Comparison of ENCODE assay signal across 10 mouse cellular contexts in the genomic region with DNA sequence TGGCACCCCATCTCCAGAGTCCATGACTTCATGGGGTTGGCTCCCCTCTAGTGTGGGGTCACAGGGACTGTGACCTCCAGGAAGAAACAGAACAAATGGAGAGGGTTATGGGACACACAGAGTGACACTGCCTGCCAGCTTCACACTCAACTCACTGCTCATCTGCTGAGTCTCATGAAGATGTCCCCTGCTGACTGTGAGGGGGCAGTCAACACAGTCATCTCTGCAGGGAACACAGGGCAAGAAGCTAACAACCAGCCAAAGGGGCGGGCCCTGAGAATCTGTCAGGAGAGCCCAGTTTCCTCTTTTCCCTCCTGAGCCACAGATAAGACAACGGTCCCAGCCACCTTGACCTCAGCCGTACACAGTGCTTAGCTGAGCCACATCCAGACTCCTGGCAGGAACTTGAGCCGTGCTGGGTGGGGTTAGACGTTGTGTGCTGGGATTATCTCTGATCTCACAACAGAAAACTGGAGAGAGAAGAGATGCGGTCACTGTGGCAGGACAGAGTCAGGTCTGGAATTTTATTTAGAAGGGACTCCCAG.
DNase-seq lines count a peak whose midpoint lies in the region; ATAC-seq lines count a peak whose summit lies in the region.
"Had no signal": no experiment of that assay in that cellular context is flagged by ENCODE, and none has a peak within 500 bp of the region (broad histone marks: within the 10 kb centered on the region; RNA-seq: fewer than 3 reads in every experiment).

No protein-coding gene starts in this region.

- whole genome bisulfite sequencing in neural tube, embryonic 11.5 days: 2% methylated on average over 6 of the region's 6 CpGs
- 0% methylated on average over 6 of the region's 6 CpGs for WGBS in hindbrain, embryonic 15.5 days
- 1% methylated on average over 6 of the region's 6 CpGs for WGBS in neural tube, embryonic 14.5 days

- no peak overlapping the region for H3K27ac ChIP-seq in neural tube, embryonic 11.5 days (ENCODE audit: low read depth, low read length)
- no peak overlapping the region for H3K27ac ChIP-seq in hindbrain, embryonic 15.5 days (replicated peaks)
- H3K27ac ChIP-seq in neural tube, embryonic 14.5 days (ENCODE audit: low read depth, low read length): no peak overlapping the region

- H3K9me3 ChIP-seq in neural tube, embryonic 11.5 days (ENCODE audit: control insufficient read depth, low read length): no peaks in the 10 kb centered on the region
- no peaks in the 10 kb centered on the region for H3K9me3 ChIP-seq in hindbrain, embryonic 15.5 days
- no peaks in the 10 kb centered on the region for H3K9me3 ChIP-seq in neural tube, embryonic 14.5 days (ENCODE audit: control insufficient read depth, low read length)

- DNase-seq in frontal cortex, postnatal 25 days (ENCODE audit: low spot score in 2 of 2): no peak
- DNase-seq in neural tube, embryonic 11.5 days (ENCODE audit: low spot score): no peak
- DNase-seq in neural tube, embryonic 10.5 days (ENCODE audit: extremely low spot score, low spot score): no peak
- DNase-seq in layer of hippocampus, postnatal 14 days (ENCODE audit: low spot score in 2 of 2): no peak
- no peak for DNase-seq in cerebellum, adult 11 months
- DNase-seq: kidney, adult 8-10 months; right cerebral cortex, postnatal 4 days had no signal

- H3K4me1 ChIP-seq in neural tube, embryonic 11.5 days (ENCODE audit: control insufficient read depth, insufficient read depth, low read length): 0 out of 2 replicates have a peak, but pooled peaks cover 3% of the 10 kb centered on the region
- peaks cover 17% of the 10 kb centered on the region for H3K4me1 ChIP-seq in hindbrain, embryonic 15.5 days (replicated peaks)
- peaks cover 12% of the 10 kb centered on the region for H3K4me1 ChIP-seq in neural tube, embryonic 14.5 days (ENCODE audit: control insufficient read depth, insufficient read depth, low read length)

- no peaks in the 10 kb centered on the region for H3K36me3 ChIP-seq in neural tube, embryonic 11.5 days (ENCODE audit: control insufficient read depth, insufficient read depth, low read length)
- H3K36me3 ChIP-seq in hindbrain, embryonic 15.5 days: no peaks in the 10 kb centered on the region
- H3K36me3 ChIP-seq in neural tube, embryonic 14.5 days (ENCODE audit: control insufficient read depth, insufficient read depth, low read length): no peaks in the 10 kb centered on the region

- H3K4me3 ChIP-seq in neural tube, embryonic 11.5 days (ENCODE audit: low read depth, low read length): 0 out of 2 replicates have a peak overlapping the region, but pooled peaks have one; percentile 15
- peak overlapping the region; percentile 17; the same call in 1 of the 2 replicates for H3K4me3 ChIP-seq in hindbrain, embryonic 15.5 days
- H3K4me3 ChIP-seq in neural tube, embryonic 14.5 days (ENCODE audit: low read depth, low read length): no peak overlapping the region

- H3K4me2 ChIP-seq in neural tube, embryonic 11.5 days (ENCODE audit: low read depth): peak overlapping the region; percentile 38
- H3K4me2 ChIP-seq in hindbrain, embryonic 15.5 days: peak overlapping the region; percentile 53
- H3K4me2 ChIP-seq in neural tube, embryonic 14.5 days (ENCODE audit: low read depth, low read length): peak overlapping the region; percentile 34; the same call in 1 of the 2 replicates

- peak; percentile 38; the same call in 1 of the 2 replicates for ATAC-seq in frontal cortex, adult (ENCODE audit: low TSS enrichment)
- ATAC-seq in neural tube, embryonic 11.5 days (ENCODE audit: insufficient read depth, low FRiP score, low TSS enrichment): peak; percentile 31
- peak; percentile 66; the same call in 1 of the 2 replicates for ATAC-seq in hindbrain, embryonic 15.5 days (ENCODE audit: low FRiP score, low read depth)
- ATAC-seq in neural tube, embryonic 14.5 days (ENCODE audit: low read depth): peak; percentile 56; the same call in 1 of the 2 replicates

- no peaks in the 10 kb centered on the region for H3K27me3 ChIP-seq in neural tube, embryonic 11.5 days (ENCODE audit: control insufficient read depth, insufficient read depth, low read length)
- no peaks in the 10 kb centered on the region for H3K27me3 ChIP-seq in hindbrain, embryonic 15.5 days
- H3K27me3 ChIP-seq in neural tube, embryonic 14.5 days (ENCODE audit: control insufficient read depth, insufficient read depth, low read length): no peaks in the 10 kb centered on the region

- no peak overlapping the region for H3K9ac ChIP-seq in neural tube, embryonic 11.5 days (ENCODE audit: low read length)
- 0 out of 2 replicates have a peak overlapping the region, but pooled peaks have one; percentile 23 for H3K9ac ChIP-seq in hindbrain, embryonic 15.5 days
- no peak overlapping the region for H3K9ac ChIP-seq in neural tube, embryonic 14.5 days (replicated peaks; ENCODE audit: low read depth, low read length)
